Mouse (Mus musculus) intestine, postnatal 0 days (tissue): ENCODE results near the gene Prkch. TPM values are rescaled to one million over a fixed set of nuclear protein-coding genes. Genes with fewer than 3 reads are reported as not detected.

Source experiments
- ATAC-seq: fragments of 200-750 bp; cut with Nextera tagmentation; 2 replicates; pipeline ENCODE4 v1.8.0; 2017; ENCODE audit warnings: mild to moderate bottlenecking, moderate TSS enrichment, moderate library complexity
- H3K27ac ChIP-seq: fragments of 300-500 bp; sonication (generic); 2 replicates; pipeline ENCODE4 v1.5.1; 2014; ENCODE audit warnings: mild to moderate bottlenecking, low read depth, low read length, moderate library complexity
- H3K27me3 ChIP-seq: fragments of 300-500 bp; sonication (generic); replicated peaks from 2 replicates; pipeline ENCODE4 v1.6.1; 2014; ENCODE audit warnings: low read length, mixed read lengths; ENCODE audit not compliant: control insufficient read depth, insufficient read depth
- H3K36me3 ChIP-seq: fragments of 300-500 bp; sonication (generic); 2 replicates; pipeline ENCODE4 v1.6.1; 2014; ENCODE audit warnings: mild to moderate bottlenecking, moderate library complexity; ENCODE audit not compliant: control insufficient read depth, insufficient read depth
- H3K4me1 ChIP-seq: fragments of 300-500 bp; sonication (generic); replicated peaks from 2 replicates; pipeline ENCODE4 v1.6.1; 2014; ENCODE audit warnings: antibody characterized with exemption, low read length, mixed read lengths; ENCODE audit not compliant: control insufficient read depth, insufficient read depth
- H3K4me2 ChIP-seq: fragments of 300-500 bp; sonication (generic); replicated peaks from 2 replicates; pipeline ENCODE4 v1.6.1; 2014; ENCODE audit warnings: low read depth, mild to moderate bottlenecking, moderate library complexity
- H3K4me3 ChIP-seq: fragments of 300-500 bp; sonication (generic); 2 replicates; pipeline ENCODE4 v1.5.1; 2014; ENCODE audit warnings: low read depth, low read length
- H3K9ac ChIP-seq: fragments of 300-500 bp; sonication (generic); 2 replicates; pipeline ENCODE4 v1.6.1; 2014; ENCODE audit warnings: mild to moderate bottlenecking, low read depth, low read length
- H3K9me3 ChIP-seq: fragments of 300-500 bp; sonication (generic); 2 replicates; pipeline ENCODE4 v1.6.1; 2016; ENCODE audit warnings: mixed run types; ENCODE audit not compliant: control insufficient read depth
- CTCF ChIP-seq: sonication (generic); IDR thresholded peaks from 2 replicates; pipeline ENCODE4 v1.5.1; 2016; ENCODE audit warnings: low read depth, mild to moderate bottlenecking, control low read depth, antibody characterized with exemption, moderate library complexity
- WGBS: fragments of 180-500 bp; shearing (Covaris S2); extraction: QIAGEN DNeasy Blood & Tissue Kit; methylation state at CpG from one replicate; pipeline ENCODE4 v1.1.7; 2014; 5-methylcytosine and 5-hydroxymethylcytosine counted together
- polyA plus RNA-seq: library from polyadenylated mRNA; unstranded; fragments of >200 nt; fragmentation: Nextera tagmentation; extraction: Ambion mirVana; gene quantifications from 2 replicates; pipeline ENCODE4 v1.2.1, GENCODE M21; 2015

Gene Prkch
- polyA plus RNA-seq, 1 experiment from 2014 or later: 3.7 TPM

DNA sequence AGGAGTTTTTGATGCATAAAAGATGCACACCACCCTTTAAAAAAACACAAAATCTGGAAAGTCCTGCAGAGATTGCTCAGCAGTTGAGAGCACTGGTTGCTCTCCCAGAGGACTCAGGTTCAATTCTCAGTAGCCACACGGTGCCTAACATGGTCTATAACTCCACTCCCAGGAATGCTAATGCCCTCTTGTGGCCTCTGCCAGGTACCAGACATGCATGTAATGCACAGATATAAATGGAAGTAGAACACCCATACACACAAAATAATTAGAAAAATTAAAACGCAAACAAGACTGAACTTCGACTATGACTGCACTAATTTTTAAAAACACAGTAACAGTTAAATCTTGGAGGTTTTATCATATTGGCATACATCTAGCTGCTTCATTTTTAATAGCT lies 119.8 kb downstream of the Prkch start:
- Histone ChIP-seq H3K4me1 (0 out of 2 replicates have a peak, but pooled peaks cover 3% of the 10 kb centered on the region), H3K4me2 (no peak overlapping the region), H3K27ac (no peak overlapping the region), H3K27me3 (no peaks in the 10 kb centered on the region), H3K36me3 (no peaks in the 10 kb centered on the region), H3K9ac (no peak overlapping the region), H3K4me3 (no peak overlapping the region), H3K9me3 (no peaks in the 10 kb centered on the region)
- ATAC-seq: no peak
- WGBS: 87% methylated on average over 3 of the region's 3 CpGs
- peak; percentile 52 for TF ChIP-seq CTCF

DNA sequence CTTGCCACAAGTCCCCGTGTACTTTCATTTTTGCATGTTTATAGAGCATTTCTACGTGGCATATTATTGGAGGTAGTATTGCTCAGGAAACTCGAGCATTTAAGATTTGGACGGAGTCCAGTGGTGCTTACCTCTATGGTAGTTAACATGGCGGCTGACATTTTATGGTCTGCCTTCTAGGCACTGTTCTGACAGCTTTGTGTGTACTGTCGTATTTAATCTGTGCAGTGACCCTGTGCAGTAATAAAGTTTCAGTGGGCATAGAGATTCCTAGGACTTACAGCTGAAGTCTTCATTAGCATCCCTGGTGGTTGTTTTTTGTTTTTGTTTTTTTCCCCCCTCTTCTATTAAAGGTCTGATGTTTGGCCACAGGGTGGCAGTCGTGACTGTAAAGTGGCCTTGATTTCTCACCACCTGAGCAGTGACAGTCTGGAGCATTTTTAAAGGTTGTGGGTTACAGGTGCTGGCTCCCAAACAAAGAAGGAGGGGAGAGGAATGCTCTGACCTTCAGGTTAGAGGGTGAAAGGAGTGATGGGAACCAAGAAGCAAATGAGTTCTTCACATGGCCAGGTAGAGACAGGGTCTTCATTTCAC lies 120.6 kb downstream of the Prkch start:
- H3K4me2 ChIP-seq: no peak overlapping the region
- H3K36me3 ChIP-seq: no peaks in the 10 kb centered on the region
- no peak overlapping the region for H3K9ac ChIP-seq
- H3K4me1 ChIP-seq: 0 out of 2 replicates have a peak, but pooled peaks cover 3% of the 10 kb centered on the region
- TF ChIP-seq CTCF: peak; percentile 87
- 39% methylated on average over 7 of the region's 7 CpGs for WGBS
- H3K27ac ChIP-seq: no peak overlapping the region
- 0 out of 2 replicates have a peak, but pooled peaks have one; percentile 16 for ATAC-seq
- H3K27me3 ChIP-seq: no peaks in the 10 kb centered on the region
- no peak overlapping the region for H3K4me3 ChIP-seq
- no peaks in the 10 kb centered on the region for H3K9me3 ChIP-seq

DNA sequence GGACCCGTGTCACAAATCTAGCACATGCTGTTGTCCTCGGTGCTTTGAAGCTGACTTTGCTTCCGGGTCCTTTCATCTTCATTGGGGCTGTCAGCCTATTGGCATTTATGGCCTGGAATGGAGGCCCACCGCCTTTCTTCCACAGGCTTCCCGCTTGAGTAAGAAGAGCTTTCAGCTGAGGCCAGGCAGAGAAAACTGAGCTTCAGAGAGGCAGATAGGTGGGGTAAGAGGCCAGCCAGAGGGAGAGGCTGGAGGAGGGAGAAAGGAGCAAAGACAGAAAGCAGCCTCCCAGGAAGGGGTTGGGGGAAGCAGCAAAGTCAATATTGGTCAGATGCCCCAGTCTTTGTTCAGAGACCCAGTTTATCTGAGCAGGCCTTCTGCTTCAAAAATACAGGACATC lies 123.9 kb downstream of the Prkch start:
- ATAC-seq: peak; percentile 35
- no peak overlapping the region for H3K4me2 ChIP-seq
- H3K9me3 ChIP-seq: no peaks in the 10 kb centered on the region
- no peak overlapping the region for H3K4me3 ChIP-seq
- TF ChIP-seq CTCF: no peak
- no peak overlapping the region for H3K27ac ChIP-seq
- H3K36me3 ChIP-seq: no peaks in the 10 kb centered on the region
- peak overlapping the region; percentile 7; the same call in 1 of the 2 replicates for H3K9ac ChIP-seq
- WGBS: 23% methylated on average over 5 of the region's 5 CpGs
- H3K27me3 ChIP-seq: no peaks in the 10 kb centered on the region
- H3K4me1 ChIP-seq: 0 out of 2 replicates have a peak, but pooled peaks cover 3% of the 10 kb centered on the region

DNA sequence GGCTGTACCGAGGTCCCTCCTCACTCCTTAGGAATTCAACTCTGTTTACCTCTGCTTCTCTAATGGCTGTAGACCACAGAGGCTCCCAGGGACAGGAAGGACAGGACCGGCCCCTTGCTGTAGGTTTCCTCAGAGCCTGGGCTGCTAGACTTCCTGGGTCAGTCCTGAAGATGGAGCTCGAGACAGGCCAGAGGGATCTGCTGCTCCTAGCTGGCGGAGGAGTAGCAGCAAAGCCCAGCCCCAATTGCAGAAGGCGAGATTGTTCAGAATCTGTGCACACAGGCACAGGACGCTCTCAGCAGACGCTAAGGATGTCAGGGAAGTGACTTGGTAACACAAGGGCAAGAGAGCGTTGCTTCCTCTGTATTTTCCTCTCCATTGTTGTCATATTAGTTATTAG lies 124.3 kb downstream of the Prkch start:
- no peak overlapping the region for H3K27ac ChIP-seq
- 12% methylated on average over 8 of the region's 8 CpGs for WGBS
- peak; percentile 92 for TF ChIP-seq CTCF

DNA sequence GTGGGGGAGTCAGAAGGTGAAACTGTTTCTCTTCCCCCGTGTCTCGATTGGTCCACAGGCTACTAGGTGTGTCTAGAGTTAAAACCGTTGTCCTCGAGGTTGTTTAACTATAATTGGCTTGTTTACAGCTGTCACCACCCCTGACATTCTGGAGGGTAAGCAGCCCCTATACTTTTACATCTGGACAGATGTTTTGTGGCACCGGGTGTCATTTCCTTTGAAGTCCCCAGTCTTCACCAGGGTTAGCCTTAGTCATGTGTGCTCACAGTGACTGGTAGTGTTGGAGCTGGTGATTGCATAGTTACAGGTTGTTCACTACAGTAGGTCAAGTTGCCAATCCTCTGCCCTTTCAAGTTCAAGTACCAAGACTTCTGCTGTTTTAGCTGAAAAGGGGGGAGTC lies 126.2 kb downstream of the Prkch start:
- Histone ChIP-seq H3K4me3 (no peak overlapping the region), H3K9ac (no peak overlapping the region), H3K36me3 (no peaks in the 10 kb centered on the region), H3K4me2 (no peak overlapping the region), H3K27ac (no peak overlapping the region), H3K9me3 (no peaks in the 10 kb centered on the region), H3K4me1 (0 out of 2 replicates have a peak, but pooled peaks cover 3% of the 10 kb centered on the region), H3K27me3 (no peaks in the 10 kb centered on the region)
- WGBS: 75% methylated on average over 5 of the region's 5 CpGs
- no peak for ATAC-seq
- no peak for TF ChIP-seq CTCF

More for the DNA sequence above, 124.3 kb downstream of the Prkch start:
- H3K27me3 ChIP-seq: no peaks in the 10 kb centered on the region
- no peaks in the 10 kb centered on the region for H3K36me3 ChIP-seq
- H3K4me2 ChIP-seq: no peak overlapping the region
- peak; percentile 50 for ATAC-seq
- 0 out of 2 replicates have a peak, but pooled peaks cover 3% of the 10 kb centered on the region for H3K4me1 ChIP-seq
- H3K9me3 ChIP-seq: no peaks in the 10 kb centered on the region
- H3K9ac ChIP-seq: 0 out of 2 replicates have a peak overlapping the region, but pooled peaks have one; percentile 7
- no peak overlapping the region for H3K4me3 ChIP-seq

DNA sequence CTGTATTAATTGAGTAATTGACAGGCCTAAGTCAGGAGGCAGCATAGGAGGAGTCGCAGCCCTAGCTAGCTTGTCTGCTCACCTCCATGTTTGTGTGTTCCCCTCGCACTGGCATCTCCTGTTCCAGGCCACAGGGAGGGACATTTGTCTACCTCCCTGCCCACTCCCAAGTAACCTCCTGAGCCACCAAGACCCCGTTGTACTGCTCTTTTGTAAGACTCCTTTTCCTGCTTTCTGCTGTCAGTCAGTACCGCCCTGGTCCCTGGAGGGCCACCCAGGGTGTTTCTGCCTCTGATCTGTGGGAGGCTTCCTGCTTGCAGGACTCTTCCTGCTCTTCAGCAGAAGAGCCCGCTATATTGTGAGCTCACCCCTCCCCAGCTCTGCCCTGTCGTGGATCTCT lies 127.5 kb downstream of the Prkch start:
- WGBS: 65% methylated on average over 6 of the region's 6 CpGs
- 0 out of 2 replicates have a peak, but pooled peaks cover 3% of the 10 kb centered on the region for H3K4me1 ChIP-seq

More for the DNA sequence above, 127.5 kb downstream of the Prkch start:
- H3K4me3 ChIP-seq: no peak overlapping the region
- ATAC-seq: no peak
- no peaks in the 10 kb centered on the region for H3K36me3 ChIP-seq
- no peak overlapping the region for H3K9ac ChIP-seq
- no peak overlapping the region for H3K4me2 ChIP-seq
- H3K27ac ChIP-seq: no peak overlapping the region
- no peaks in the 10 kb centered on the region for H3K9me3 ChIP-seq
- H3K27me3 ChIP-seq: no peaks in the 10 kb centered on the region
- TF ChIP-seq CTCF: no peak
